ENCODE assay signal across 8 mouse cellular contexts in genomic region chr19:10219108-10219507, GRCm38 (mm10). TPM values are rescaled to one million over a fixed set of nuclear protein-coding genes. Genes with fewer than 3 reads are reported as not detected.
DNase-seq lines count a peak whose midpoint lies in the region; ATAC-seq and TF ChIP-seq lines count a peak whose summit lies in the region.
"Had no signal": no experiment of that assay in that cellular context is flagged by ENCODE, and none has a peak within 500 bp of the region (broad histone marks: within the 10 kb centered on the region; RNA-seq: fewer than 3 reads in every experiment).

No protein-coding gene starts in this region.

- peak; percentile 77; the same call in 1 of the 2 replicates for TF ChIP-seq CTCF in small intestine, adult 2 months (IDR thresholded peaks at IDR 0.05; ENCODE audit: extremely low read depth, insufficient read length, insufficient replicate concordance, low read depth, low read length)

- H3K36me3 ChIP-seq in hindbrain, embryonic 16.5 days (ENCODE audit: control insufficient read depth, insufficient read depth, low read length): no peaks in the 10 kb centered on the region
- H3K36me3 ChIP-seq in hindbrain, embryonic 10.5 days: no peaks in the 10 kb centered on the region; the same call in 1 of the 2 replicates
- H3K36me3 ChIP-seq in limb, embryonic 10.5 days: peaks cover 32% of the 10 kb centered on the region
- H3K36me3 ChIP-seq in small intestine, adult 2 months (ENCODE audit: control insufficient read depth, insufficient read depth, low read length): peaks cover 21% of the 10 kb centered on the region

- no peak overlapping the region for H3K9ac ChIP-seq in hindbrain, embryonic 16.5 days (ENCODE audit: low read depth, low read length)

- WGBS in hindbrain, embryonic 16.5 days: 49% methylated on average over 3 of the region's 3 CpGs
- WGBS in hindbrain, embryonic 10.5 days: 62% methylated on average over 3 of the region's 3 CpGs
- 61% methylated on average over 3 of the region's 3 CpGs for WGBS in limb, embryonic 10.5 days
- 36% methylated on average over 3 of the region's 3 CpGs for WGBS in small intestine, adult 2 months

- no peak for TF ChIP-seq POLR2A in small intestine, adult 2 months (IDR thresholded peaks at IDR 0.05; ENCODE audit: low read depth, low read length)

- no peak overlapping the region for H3K4me3 ChIP-seq in hindbrain, embryonic 16.5 days (ENCODE audit: low read length)
- no peak overlapping the region for H3K4me3 ChIP-seq in hindbrain, embryonic 10.5 days
- no peak overlapping the region for H3K4me3 ChIP-seq in limb, embryonic 10.5 days
- no peak overlapping the region for H3K4me3 ChIP-seq in small intestine, adult 2 months (ENCODE audit: low read depth, low read length)
- H3K4me3 ChIP-seq: megakaryocyte, embryonic 14.5 days had no signal

- no peak overlapping the region for H3K4me2 ChIP-seq in hindbrain, embryonic 16.5 days (ENCODE audit: low read length)

- no peaks in the 10 kb centered on the region for H3K9me3 ChIP-seq in hindbrain, embryonic 16.5 days (ENCODE audit: control insufficient read depth, low read length)
- no peaks in the 10 kb centered on the region for H3K9me3 ChIP-seq in hindbrain, embryonic 10.5 days
- no peaks in the 10 kb centered on the region for H3K9me3 ChIP-seq in limb, embryonic 10.5 days (replicated peaks)
- H3K9me3 ChIP-seq: megakaryocyte, embryonic 14.5 days had no signal

- H3K27ac ChIP-seq in hindbrain, embryonic 16.5 days (ENCODE audit: low read depth, low read length): no peak overlapping the region
- no peak overlapping the region for H3K27ac ChIP-seq in hindbrain, embryonic 10.5 days
- 0 out of 2 replicates have a peak overlapping the region, but pooled peaks have one; percentile 12 for H3K27ac ChIP-seq in limb, embryonic 10.5 days
- no peak overlapping the region for H3K27ac ChIP-seq in small intestine, adult 2 months (ENCODE audit: insufficient read depth, low read depth, low read length)

- no peaks in the 10 kb centered on the region for H3K27me3 ChIP-seq in hindbrain, embryonic 16.5 days (replicated peaks; ENCODE audit: control insufficient read depth, insufficient read depth, low read length)
- H3K27me3 ChIP-seq in hindbrain, embryonic 10.5 days (ENCODE audit: insufficient read depth, poor library complexity, severe bottlenecking): no peaks in the 10 kb centered on the region
- H3K27me3 ChIP-seq in limb, embryonic 10.5 days (ENCODE audit: low read depth, poor library complexity, severe bottlenecking): no peaks in the 10 kb centered on the region
- no peaks in the 10 kb centered on the region for H3K27me3 ChIP-seq in small intestine, adult 2 months (ENCODE audit: control insufficient read depth, insufficient read depth, low read length)

- no peaks in the 10 kb centered on the region for H3K4me1 ChIP-seq in hindbrain, embryonic 16.5 days (ENCODE audit: control insufficient read depth, insufficient read depth, low read depth, low read length)
- peaks cover 25% of the 10 kb centered on the region for H3K4me1 ChIP-seq in hindbrain, embryonic 10.5 days (replicated peaks)
- peaks cover 30% of the 10 kb centered on the region for H3K4me1 ChIP-seq in limb, embryonic 10.5 days
- peaks cover 7% of the 10 kb centered on the region for H3K4me1 ChIP-seq in small intestine, adult 2 months (ENCODE audit: control insufficient read depth, insufficient read depth, insufficient read length, low read length)

- ATAC-seq in hindbrain, embryonic 16.5 days: peak; percentile 22; the same call in 1 of the 2 replicates
- peak; percentile 46; the same call in 1 of the 2 replicates for ATAC-seq in common myeloid progenitor, adult 5-6 weeks (replicated peaks; ENCODE audit: low read depth, poor library complexity, severe bottlenecking)

- no peak for DNase-seq in hindbrain, embryonic 10.5 days (ENCODE audit: low spot score)
- DNase-seq in 3T3-L1 (ENCODE audit: low read depth, low spot score) (peak; percentile 72), A20 (ENCODE audit: low read depth, low spot score) (peak; percentile 53)
- peak; percentile 70 for DNase-seq in limb, embryonic 10.5 days (ENCODE audit: low spot score)

RNA-seq across cellular contexts. Expression of gene Fen1, which starts 15.1 kb away (rescaled TPM):
- 27.6 and 29.4 TPM in 2 replicates for polyA plus RNA-seq in hindbrain, embryonic 16.5 days (2015; fragmentation: Nextera tagmentation; extraction: Ambion mirVana)
- polyA plus RNA-seq in hindbrain, embryonic 10.5 days (2016; fragmentation: Nextera tagmentation; extraction: Ambion mirVana): 135 and 181 TPM in 2 replicates
- total RNA-seq in common myeloid progenitor, adult 5-6 weeks (2017): 113 and 118 TPM in 2 replicates
- 188 and 204 TPM in 2 replicates for polyA plus RNA-seq in limb, embryonic 10.5 days (2016; fragmentation: Nextera tagmentation; extraction: Ambion mirVana)
- polyA plus RNA-seq in small intestine, adult 2 months (2012; rRNA removed): 8.3 and 13.1 TPM in 2 replicates

RNA-seq across cellular contexts. Expression of gene Tmem258, which starts 15.3 kb away (rescaled TPM):
- 281 and 311 TPM in 2 replicates for polyA plus RNA-seq in hindbrain, embryonic 16.5 days (2015; fragmentation: Nextera tagmentation; extraction: Ambion mirVana)
- polyA plus RNA-seq in hindbrain, embryonic 10.5 days (2016; fragmentation: Nextera tagmentation; extraction: Ambion mirVana): 387 and 389 TPM in 2 replicates
- total RNA-seq in common myeloid progenitor, adult 5-6 weeks (2017): 171 and 202 TPM in 2 replicates
- polyA plus RNA-seq in limb, embryonic 10.5 days (2016; fragmentation: Nextera tagmentation; extraction: Ambion mirVana): 420 and 432 TPM in 2 replicates
- polyA plus RNA-seq in small intestine, adult 2 months (2012; rRNA removed): 41.1 and 67.1 TPM in 2 replicates

RNA-seq across cellular contexts. Expression of gene Myrf, which starts 21.4 kb away (rescaled TPM):
- polyA plus RNA-seq in hindbrain, embryonic 16.5 days (2015; fragmentation: Nextera tagmentation; extraction: Ambion mirVana): 0.95 and 1.1 TPM in 2 replicates
- 2.1 and 2.7 TPM in 2 replicates for polyA plus RNA-seq in hindbrain, embryonic 10.5 days (2016; fragmentation: Nextera tagmentation; extraction: Ambion mirVana)
- total RNA-seq in common myeloid progenitor, adult 5-6 weeks (2017): 0.05 TPM in 1 of 2 replicates, not detected in the other
- polyA plus RNA-seq in limb, embryonic 10.5 days (2016; fragmentation: Nextera tagmentation; extraction: Ambion mirVana): 6.8 and 8.4 TPM in 2 replicates
- 58.3 and 65.5 TPM in 2 replicates for polyA plus RNA-seq in small intestine, adult 2 months (2012; rRNA removed)

RNA-seq across cellular contexts. Expression of gene Fads1, which starts 36.4 kb away (rescaled TPM):
- polyA plus RNA-seq in hindbrain, embryonic 16.5 days (2015; fragmentation: Nextera tagmentation; extraction: Ambion mirVana): 169 and 177 TPM in 2 replicates
- polyA plus RNA-seq in hindbrain, embryonic 10.5 days (2016; fragmentation: Nextera tagmentation; extraction: Ambion mirVana): 162 and 170 TPM in 2 replicates
- 20.5 and 32.9 TPM in 2 replicates for total RNA-seq in common myeloid progenitor, adult 5-6 weeks (2017)
- 142 and 155 TPM in 2 replicates for polyA plus RNA-seq in limb, embryonic 10.5 days (2016; fragmentation: Nextera tagmentation; extraction: Ambion mirVana)
- 8.5 and 11.6 TPM in 2 replicates for polyA plus RNA-seq in small intestine, adult 2 months (2012; rRNA removed)
